Mouse (Mus musculus) intestine, postnatal 0 days (tissue): ENCODE measurements around the gene Ddah1. TPM values are rescaled to one million over a fixed set of nuclear protein-coding genes. Genes with fewer than 3 reads are reported as not detected.
A peak's percentile ranks its signal among the peaks of the same experiment; 100 is the strongest.

Source experiments
- ATAC-seq: fragments of 200-750 bp; cut with Nextera tagmentation; 2 replicates; pipeline ENCODE4 v1.8.0; 2017; ENCODE audit warnings: mild to moderate bottlenecking, moderate TSS enrichment, moderate library complexity
- H3K27ac ChIP-seq: fragments of 300-500 bp; sonication (generic); 2 replicates; pipeline ENCODE4 v1.5.1; 2014; ENCODE audit warnings: mild to moderate bottlenecking, low read depth, low read length, moderate library complexity
- H3K27me3 ChIP-seq: fragments of 300-500 bp; sonication (generic); replicated peaks from 2 replicates; pipeline ENCODE4 v1.6.1; 2014; ENCODE audit warnings: low read length, mixed read lengths; ENCODE audit not compliant: control insufficient read depth, insufficient read depth
- H3K36me3 ChIP-seq: fragments of 300-500 bp; sonication (generic); 2 replicates; pipeline ENCODE4 v1.6.1; 2014; ENCODE audit warnings: mild to moderate bottlenecking, moderate library complexity; ENCODE audit not compliant: control insufficient read depth, insufficient read depth
- H3K4me1 ChIP-seq: fragments of 300-500 bp; sonication (generic); replicated peaks from 2 replicates; pipeline ENCODE4 v1.6.1; 2014; ENCODE audit warnings: antibody characterized with exemption, low read length, mixed read lengths; ENCODE audit not compliant: control insufficient read depth, insufficient read depth
- H3K4me2 ChIP-seq: fragments of 300-500 bp; sonication (generic); replicated peaks from 2 replicates; pipeline ENCODE4 v1.6.1; 2014; ENCODE audit warnings: low read depth, mild to moderate bottlenecking, moderate library complexity
- H3K4me3 ChIP-seq: fragments of 300-500 bp; sonication (generic); 2 replicates; pipeline ENCODE4 v1.5.1; 2014; ENCODE audit warnings: low read depth, low read length
- H3K9ac ChIP-seq: fragments of 300-500 bp; sonication (generic); 2 replicates; pipeline ENCODE4 v1.6.1; 2014; ENCODE audit warnings: mild to moderate bottlenecking, low read depth, low read length
- H3K9me3 ChIP-seq: fragments of 300-500 bp; sonication (generic); 2 replicates; pipeline ENCODE4 v1.6.1; 2016; ENCODE audit warnings: mixed run types; ENCODE audit not compliant: control insufficient read depth
- CTCF ChIP-seq: sonication (generic); IDR thresholded peaks from 2 replicates; pipeline ENCODE4 v1.5.1; 2016; ENCODE audit warnings: low read depth, mild to moderate bottlenecking, control low read depth, antibody characterized with exemption, moderate library complexity
- WGBS: fragments of 180-500 bp; shearing (Covaris S2); extraction: QIAGEN DNeasy Blood & Tissue Kit; methylation state at CpG from one replicate; pipeline ENCODE4 v1.1.7; 2014; 5-methylcytosine and 5-hydroxymethylcytosine counted together
- polyA plus RNA-seq: library from polyadenylated mRNA; unstranded; fragments of >200 nt; fragmentation: Nextera tagmentation; extraction: Ambion mirVana; gene quantifications from 2 replicates; pipeline ENCODE4 v1.2.1, GENCODE M21; 2015

The Ddah1 gene
- polyA plus RNA-seq, 1 experiment from 2014 or later = 25.9 TPM

GRCm38 (mm10) chr3:145794355-145794754 lies 35.9 kb downstream of the Ddah1 start:
- no peak overlapping the region for H3K27ac ChIP-seq

GRCm38 (mm10) chr3:145795896-145796295 lies 37.4 kb downstream of the Ddah1 start:
- no peak overlapping the region for H3K4me3 ChIP-seq
- no peak for ATAC-seq
- no peaks in the 10 kb centered on the region for H3K27me3 ChIP-seq
- 80% methylated on average over 7 of the region's 7 CpGs for WGBS
- H3K4me1 ChIP-seq = 0 out of 2 replicates have a peak, but pooled peaks cover 4% of the 10 kb centered on the region
- H3K9me3 ChIP-seq = no peaks in the 10 kb centered on the region
- no peak overlapping the region for H3K4me2 ChIP-seq
- H3K36me3 ChIP-seq = no peaks in the 10 kb centered on the region
- H3K27ac ChIP-seq = no peak overlapping the region
- TF ChIP-seq CTCF = no peak
- no peak overlapping the region for H3K9ac ChIP-seq

More at GRCm38 (mm10) chr3:145794355-145794754, 35.9 kb downstream of the Ddah1 start:
- H3K9ac ChIP-seq = no peak overlapping the region
- TF ChIP-seq CTCF = no peak
- 46% methylated on average over 10 of the region's 10 CpGs for WGBS
- H3K36me3 ChIP-seq = no peaks in the 10 kb centered on the region
- no peaks in the 10 kb centered on the region for H3K9me3 ChIP-seq
- H3K4me3 ChIP-seq = no peak overlapping the region
- ATAC-seq = peak; percentile 36; the same call in 1 of the 2 replicates
- no peaks in the 10 kb centered on the region for H3K27me3 ChIP-seq
- H3K4me2 ChIP-seq = no peak overlapping the region
- H3K4me1 ChIP-seq = 0 out of 2 replicates have a peak, but pooled peaks cover 6% of the 10 kb centered on the region

- 56% methylated on average over 10 of the region's 10 CpGs for WGBS
- H3K27ac ChIP-seq = 0 out of 2 replicates have a peak overlapping the region, but pooled peaks have one; percentile 54
- no peak overlapping the region for H3K4me3 ChIP-seq
- TF ChIP-seq CTCF = no peak
- no peak overlapping the region for H3K4me2 ChIP-seq
- H3K9me3 ChIP-seq = no peaks in the 10 kb centered on the region
- no peaks in the 10 kb centered on the region for H3K36me3 ChIP-seq
- ATAC-seq = no peak
- no peak overlapping the region for H3K9ac ChIP-seq
- no peaks in the 10 kb centered on the region for H3K27me3 ChIP-seq
- H3K4me1 ChIP-seq = 0 out of 2 replicates have a peak, but pooled peaks cover 4% of the 10 kb centered on the region
These were observed 39.6 kb downstream of the Ddah1 start for GRCm38 (mm10) chr3:145798042-145798441.

- Histone ChIP-seq H3K9me3 (no peaks in the 10 kb centered on the region), H3K36me3 (no peaks in the 10 kb centered on the region), H3K27me3 (no peaks in the 10 kb centered on the region), H3K4me2 (peak overlapping the region; percentile 33; the same call in 1 of the 2 replicates), H3K27ac (peak overlapping the region; percentile 54), H3K4me3 (no peak overlapping the region), H3K4me1 (0 out of 2 replicates have a peak, but pooled peaks cover 4% of the 10 kb centered on the region), H3K9ac (no peak overlapping the region)
- ATAC-seq = peak; percentile 79
- TF ChIP-seq CTCF = no peak
- WGBS = 3% methylated on average over 6 of the region's 6 CpGs
These were observed 40.3 kb downstream of the Ddah1 start for GRCm38 (mm10) chr3:145798751-145799188.

- no peak overlapping the region for H3K4me3 ChIP-seq
- H3K27me3 ChIP-seq = no peaks in the 10 kb centered on the region
- no peaks in the 10 kb centered on the region for H3K9me3 ChIP-seq
- H3K4me2 ChIP-seq = no peak overlapping the region
- ATAC-seq = peak; percentile 42; the same call in 1 of the 2 replicates
- H3K4me1 ChIP-seq = 0 out of 2 replicates have a peak, but pooled peaks cover 4% of the 10 kb centered on the region
- H3K9ac ChIP-seq = no peak overlapping the region
- TF ChIP-seq CTCF = no peak
- no peak overlapping the region for H3K27ac ChIP-seq
- no peaks in the 10 kb centered on the region for H3K36me3 ChIP-seq
- 16% methylated on average over 3 of the region's 3 CpGs for WGBS
These were observed 40.9 kb downstream of the Ddah1 start for GRCm38 (mm10) chr3:145799365-145799764.

- no peak overlapping the region for H3K27ac ChIP-seq
- WGBS = 73% methylated on average over 6 of the region's 6 CpGs
- TF ChIP-seq CTCF = no peak
- no peaks in the 10 kb centered on the region for H3K36me3 ChIP-seq
- H3K9ac ChIP-seq = no peak overlapping the region
- H3K4me3 ChIP-seq = no peak overlapping the region
- H3K9me3 ChIP-seq = no peaks in the 10 kb centered on the region
- ATAC-seq = no peak
- no peak overlapping the region for H3K4me2 ChIP-seq
- H3K4me1 ChIP-seq = 0 out of 2 replicates have a peak, but pooled peaks cover 4% of the 10 kb centered on the region
- no peaks in the 10 kb centered on the region for H3K27me3 ChIP-seq
These were observed 43.6 kb downstream of the Ddah1 start for GRCm38 (mm10) chr3:145802106-145802505.
